Mouse (Mus musculus) MEL (cell line): ENCODE data around the gene Rcl1. TPM values are rescaled to one million over a fixed set of nuclear protein-coding genes. Genes with fewer than 3 reads are reported as not detected.

ENCODE experiments used
- DNase-seq: peaks from one replicate; pipeline ENCODE4 v3.0.0; 2011; ENCODE audit warnings: low read depth, low spot score
- H3K27ac ChIP-seq: 2 replicates; pipeline ENCODE4 v1.5.1; 2012; ENCODE audit warnings: low read depth, mild to moderate bottlenecking, control low read depth, low read length, moderate library complexity; ENCODE audit not compliant: control insufficient read depth
- H3K27me3 ChIP-seq, 2 experiments: fragments of 150-350 bp in 1 of 2; sonication (generic) in 1 of 2; 2 replicates each; pipeline ENCODE4 v1.6.1; 2012; ENCODE audit warnings: low read length in 2 of 2, mild to moderate bottlenecking in 2 of 2, improper control_type of control experiment in 1 of 2, moderate library complexity in 1 of 2; ENCODE audit not compliant: insufficient read depth in 2 of 2, control insufficient read depth in 1 of 2
- H3K36me3 ChIP-seq, 2 experiments: 2 replicates each; pipeline ENCODE4 v1.6.1; 2012 to 2014; ENCODE audit warnings: low read length in 2 of 2, improper control_type of control experiment in 1 of 2, inconsistent platforms in 1 of 2, mild to moderate bottlenecking in 1 of 2; ENCODE audit not compliant: insufficient read depth in 2 of 2, control insufficient read depth in 1 of 2
- H3K4me1 ChIP-seq, 2 experiments: fragments of 150-350 bp in 1 of 2; sonication (generic) in 1 of 2; 2 replicates each; pipeline ENCODE4 v1.6.1; 2012; ENCODE audit warnings: low read length in 2 of 2, improper control_type of control experiment in 1 of 2, mild to moderate bottlenecking in 1 of 2; ENCODE audit not compliant: insufficient read depth in 2 of 2, control insufficient read depth in 1 of 2
- H3K4me3 ChIP-seq, 2 experiments: fragments of 150-350 bp in 1 of 2; sonication (generic) in 1 of 2; 2 replicates each; pipeline ENCODE4 v1.5.1; 2012; ENCODE audit warnings: low read depth in 2 of 2, low read length in 2 of 2, mild to moderate bottlenecking in 2 of 2, moderate library complexity in 2 of 2, control low read depth in 1 of 2, improper control_type of control experiment in 1 of 2; ENCODE audit not compliant: control insufficient read depth in 1 of 2, insufficient read depth in 1 of 2
- H3K79me2 ChIP-seq: 2 replicates; pipeline ENCODE4 v1.6.1; 2012; ENCODE audit warnings: mild to moderate bottlenecking, low read length, moderate library complexity; ENCODE audit not compliant: control insufficient read depth, poor library complexity, insufficient read depth
- H3K9ac ChIP-seq: 2 replicates; pipeline ENCODE4 v1.6.1; 2012; ENCODE audit warnings: low read depth, mild to moderate bottlenecking, control low read depth, low read length, moderate library complexity; ENCODE audit not compliant: control insufficient read depth, poor library complexity, severe bottlenecking
- H3K9me3 ChIP-seq: fragments of 150-350 bp; sonication (generic); replicated peaks from 2 replicates; pipeline ENCODE4 v1.6.1; 2012; ENCODE audit warnings: mild to moderate bottlenecking, low read length, improper control_type of control experiment, moderate library complexity; ENCODE audit not compliant: insufficient read depth
- CHD1 ChIP-seq: IDR thresholded peaks from 2 replicates; pipeline ENCODE4 v1.6.1; 2012; ENCODE audit warnings: low read depth, mild to moderate bottlenecking, inconsistent platforms, low read length, improper control_type of control experiment
- E2F4 ChIP-seq: IDR thresholded peaks from 2 replicates; pipeline ENCODE4 v1.6.1; 2011; ENCODE audit warnings: low read depth, low read length, improper control_type of control experiment, borderline replicate concordance
- ELF1 ChIP-seq: IDR thresholded peaks from 2 replicates; pipeline ENCODE4 v1.6.1; 2014; ENCODE audit warnings: low read depth, mild to moderate bottlenecking, inconsistent platforms, low read length, improper control_type of control experiment, moderate library complexity
- EP300 ChIP-seq, 2 experiments: IDR thresholded peaks; 2 replicates each; pipeline ENCODE4 v1.6.1; 2011; ENCODE audit warnings: improper control_type of control experiment in 2 of 2, low read length in 2 of 2, low read depth in 1 of 2, mild to moderate bottlenecking in 1 of 2
- ETS1 ChIP-seq: IDR thresholded peaks from 2 replicates; pipeline ENCODE4 v1.6.1; 2012; ENCODE audit warnings: low read depth, mild to moderate bottlenecking, inconsistent platforms, low read length, improper control_type of control experiment, moderate library complexity
- GABPA ChIP-seq: IDR thresholded peaks from 2 replicates; pipeline ENCODE4 v1.6.1; 2012; ENCODE audit warnings: low read depth, mild to moderate bottlenecking, inconsistent platforms, low read length, improper control_type of control experiment, moderate library complexity
- GATA1 ChIP-seq: IDR thresholded peaks from 2 replicates; pipeline ENCODE4 v1.6.1; 2011; ENCODE audit warnings: low read depth, low read length, improper control_type of control experiment
- MAFK ChIP-seq: IDR thresholded peaks from 2 replicates; pipeline ENCODE4 v1.6.1; 2011; ENCODE audit warnings: low read depth, mild to moderate bottlenecking, low read length, improper control_type of control experiment, borderline replicate concordance
- MAZ ChIP-seq: IDR thresholded peaks from 2 replicates; pipeline ENCODE4 v1.6.1; 2012; ENCODE audit warnings: low read depth, mild to moderate bottlenecking, inconsistent platforms, low read length, improper control_type of control experiment
- NELFE ChIP-seq: IDR thresholded peaks from 2 replicates; pipeline ENCODE4 v1.6.1; 2011; ENCODE audit warnings: low read depth, low read length, improper control_type of control experiment
- NRF1 ChIP-seq: IDR thresholded peaks from 2 replicates; pipeline ENCODE4 v1.6.1; 2014; ENCODE audit warnings: low read depth, mild to moderate bottlenecking, inconsistent platforms, low read length, improper control_type of control experiment, moderate library complexity; ENCODE audit not compliant: poor library complexity, insufficient read depth, severe bottlenecking
- RCOR1 ChIP-seq: IDR thresholded peaks from 2 replicates; pipeline ENCODE4 v1.6.1; 2012; ENCODE audit warnings: low read depth, mild to moderate bottlenecking, inconsistent platforms, low read length, improper control_type of control experiment
- SIN3A ChIP-seq: IDR thresholded peaks from 2 replicates; pipeline ENCODE4 v1.6.1; 2012; ENCODE audit warnings: low read length, improper control_type of control experiment, inconsistent platforms
- TAL1 ChIP-seq: IDR thresholded peaks from 2 replicates; pipeline ENCODE4 v1.6.1; 2012; ENCODE audit warnings: mild to moderate bottlenecking, inconsistent platforms, low read length, moderate library complexity, mixed read lengths
- UBTF ChIP-seq: IDR thresholded peaks from 2 replicates; pipeline ENCODE4 v1.6.1; 2012; ENCODE audit warnings: low read depth, mild to moderate bottlenecking, inconsistent platforms, low read length, improper control_type of control experiment, moderate library complexity, borderline replicate concordance; ENCODE audit not compliant: insufficient read depth
- USF2 ChIP-seq, 2 experiments: IDR thresholded peaks; 2 replicates each; pipeline ENCODE4 v1.6.1; 2011 to 2012; ENCODE audit warnings: improper control_type of control experiment in 2 of 2, low read length in 2 of 2, borderline replicate concordance in 1 of 2, inconsistent platforms in 1 of 2, low read depth in 1 of 2, mild to moderate bottlenecking in 1 of 2; ENCODE audit not compliant: insufficient read depth in 1 of 2
- ZC3H11A ChIP-seq: IDR thresholded peaks from 2 replicates; pipeline ENCODE4 v1.6.1; 2012; ENCODE audit warnings: low read depth, mild to moderate bottlenecking, inconsistent platforms, low read length, improper control_type of control experiment
- ZKSCAN1 ChIP-seq: IDR thresholded peaks from 2 replicates; pipeline ENCODE4 v1.6.1; 2012; ENCODE audit warnings: low read depth, mild to moderate bottlenecking, inconsistent platforms, low read length, improper control_type of control experiment, moderate library complexity
- ZNF384 ChIP-seq: IDR thresholded peaks from 2 replicates; pipeline ENCODE4 v1.6.1; 2012; ENCODE audit warnings: low read depth, mild to moderate bottlenecking, inconsistent platforms, low read length, improper control_type of control experiment
- polyA plus RNA-seq, 2 experiments: library from polyadenylated mRNA; stranded (reverse) in 1 of 2; unstranded in 1 of 2; fragments of >175 nt in 1 of 2; fragments of >200 nt in 1 of 2; gene quantifications; 2 replicates each; pipeline versions ENCODE4 v1.2.1 to v1.2.4; 2012; ENCODE audit warnings: low replicate concordance in 2 of 2, low read depth in 1 of 2; ENCODE audit not compliant: insufficient read length in 2 of 2, insufficient read depth in 1 of 2, missing spikeins in 1 of 2
- total RNA-seq: library from RNA; depleted of rRNA; stranded (reverse); fragments of 300-350 nt; gene quantifications from 2 replicates; pipeline ENCODE4 v1.2.3, GENCODE M21; 2012

The Rcl1 gene
- total and polyA plus RNA-seq, 3 experiments = 86.4 to 122 TPM; not detected in 1

DNA sequence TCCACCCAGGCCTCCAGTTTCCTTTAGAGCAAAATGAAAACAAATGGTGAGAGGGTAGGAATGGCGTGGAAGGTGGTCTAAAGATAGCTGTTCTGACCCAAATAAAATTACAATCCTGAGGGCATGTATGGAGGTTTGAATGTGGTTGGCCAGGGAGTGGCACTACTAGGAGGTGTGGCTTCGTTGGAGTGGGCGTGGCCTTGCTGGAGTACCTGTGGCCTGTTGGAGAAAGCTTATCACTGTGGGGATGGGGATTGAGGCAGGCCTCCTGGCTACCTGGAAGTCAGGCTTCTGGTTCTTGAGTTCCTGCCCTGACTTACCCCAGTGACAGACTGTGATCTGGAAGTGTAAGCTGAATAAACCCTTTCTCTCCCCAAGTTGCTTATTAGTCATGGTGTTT, 55.2 kb downstream of the Rcl1 start (continued):
- TF ChIP-seq ELF1 (no peak), MAFK (no peak), NRF1 (no peak)

DNA sequence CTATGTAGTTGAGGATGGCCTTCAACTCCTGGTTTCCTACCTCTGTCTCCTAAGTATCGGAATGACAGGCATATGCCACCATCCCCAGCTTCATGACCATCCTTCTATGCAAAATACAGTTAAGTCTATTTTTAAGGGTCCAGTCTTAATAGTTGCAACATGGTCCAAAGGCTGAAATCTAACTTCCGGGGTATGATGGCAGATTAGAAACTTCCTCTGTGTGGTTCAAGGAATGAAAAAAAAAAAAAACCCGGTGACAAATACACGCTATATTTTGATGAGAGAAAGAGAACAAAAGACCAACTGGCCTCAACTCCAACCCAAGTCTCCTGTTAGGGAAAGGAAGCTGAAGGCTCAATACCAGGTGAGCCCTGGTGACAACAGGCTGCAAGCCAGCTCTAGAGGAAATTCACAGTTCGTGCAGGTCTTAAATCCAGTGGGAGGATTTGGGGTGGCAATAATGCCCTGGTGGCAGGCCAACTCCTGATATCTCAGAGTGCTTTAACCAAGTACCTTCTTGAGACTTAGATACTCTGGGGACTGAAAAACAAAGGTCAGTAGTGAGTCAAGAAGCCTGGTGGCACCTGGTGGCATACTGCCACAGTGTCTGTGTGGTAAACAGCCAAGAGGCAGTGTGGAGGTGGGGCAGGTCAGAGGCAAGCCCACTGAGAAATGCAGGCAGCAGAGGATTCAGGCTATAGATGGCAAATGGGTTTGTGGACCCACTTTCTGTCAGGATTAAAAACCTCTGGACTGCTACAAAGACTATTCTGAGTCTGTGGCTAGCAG, 56.7 kb downstream of the Rcl1 start:
- Histone ChIP-seq H3K4me1 (peaks cover 10 to 15% of the 10 kb centered on the region in 2 experiments), H3K27ac (peak overlapping the region; percentile 38), H3K9ac (peak overlapping the region; percentile 46), H3K79me2 (no peaks in the 10 kb centered on the region), H3K4me3 (no peak overlapping the region), H3K36me3 (peaks cover 0 to 15% of the 10 kb centered on the region in 2 experiments; a peak in 2 of 4 replicates)
- TF ChIP-seq NELFE = no peak
- peak; percentile 51 for TF ChIP-seq ELF1
- peak; percentile 19; the same call in 1 of the 2 replicates for TF ChIP-seq ZKSCAN1
- TF ChIP-seq ETS1 = peak; percentile 13; the same call in 1 of the 2 replicates
- peak; percentile 39 to 55; a peak in 3 of 4 replicates for TF ChIP-seq EP300 (IDR thresholded peaks at IDR 0.05; ENCODE audit: low read depth in 1 of 2, low read length in 2 of 2)
- TF ChIP-seq UBTF = no peak
- TF ChIP-seq RCOR1 = 0 out of 2 replicates have a peak, but pooled peaks have one; percentile 27
- TF ChIP-seq USF2 (IDR thresholded peaks at IDR 0.05; ENCODE audit: borderline replicate concordance in 1 of 2, insufficient read depth in 1 of 2, low read depth in 1 of 2, low read length in 2 of 2) = no peak
- TF ChIP-seq GABPA = no peak
- peak; percentile 93 for TF ChIP-seq ZNF384
- TF ChIP-seq TAL1 = no peak
- peak; percentile 33; the same call in 1 of the 2 replicates for TF ChIP-seq GATA1
- TF ChIP-seq SIN3A = 0 out of 2 replicates have a peak, but pooled peaks have one; percentile 12
- TF ChIP-seq MAZ = no peak
- no peak for TF ChIP-seq CHD1
- no peak for TF ChIP-seq ZC3H11A
- no peak for TF ChIP-seq E2F4
- TF ChIP-seq, all 39 proteins: peak for 8
- H3K9me3 ChIP-seq = no peaks in the 10 kb centered on the region
- peak; percentile 46 for DNase-seq
- H3K27me3 ChIP-seq = no peaks in the 10 kb centered on the region
